Comparison of ENCODE assay signal across 26 mouse cellular contexts in the genomic region with DNA sequence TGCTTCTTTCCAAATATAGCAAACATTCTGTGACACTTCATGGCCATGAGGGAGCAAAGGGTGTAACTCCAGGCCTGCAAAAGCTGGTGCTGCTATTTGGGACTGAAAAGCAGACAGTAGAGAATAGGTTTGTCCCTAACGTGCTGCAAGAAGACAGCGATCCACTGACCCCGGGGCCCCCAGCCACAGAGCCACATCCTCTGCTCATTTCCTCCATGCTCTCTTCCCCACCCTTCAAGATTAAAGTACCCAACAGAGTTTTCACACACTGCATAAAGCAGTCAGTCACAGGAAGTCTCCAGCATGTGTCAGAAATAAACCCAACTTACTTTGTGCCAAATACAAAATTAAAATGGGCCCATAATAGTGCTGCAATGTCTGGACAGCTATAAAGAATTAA. TPM values are rescaled to one million over a fixed set of nuclear protein-coding genes. Genes with fewer than 3 reads are reported as not detected.
DNase-seq lines count a peak whose midpoint lies in the region; ATAC-seq and TF ChIP-seq lines count a peak whose summit lies in the region.
"Had no signal": no experiment of that assay in that cellular context is flagged by ENCODE, and none has a peak within 500 bp of the region (broad histone marks: within the 10 kb centered on the region; RNA-seq: fewer than 3 reads in every experiment).

No protein-coding gene starts in this region.

- no peaks in the 10 kb centered on the region for H3K36me3 ChIP-seq in spleen, adult 2 months (ENCODE audit: control insufficient read depth, insufficient read depth, low read length)
- no peaks in the 10 kb centered on the region for H3K36me3 ChIP-seq in thymus, adult 2 months (ENCODE audit: control insufficient read depth, insufficient read depth, low read length)
- H3K36me3 ChIP-seq in forebrain, embryonic 14.5 days (ENCODE audit: control insufficient read depth, insufficient read depth, low read length) = no peaks in the 10 kb centered on the region
- no peaks in the 10 kb centered on the region for H3K36me3 ChIP-seq in hindbrain, embryonic 16.5 days (ENCODE audit: control insufficient read depth, insufficient read depth, low read length)
- H3K36me3 ChIP-seq in forebrain, embryonic 11.5 days (ENCODE audit: control insufficient read depth, insufficient read depth, low read length) = no peaks in the 10 kb centered on the region
- H3K36me3 ChIP-seq: forebrain, embryonic 10.5 days; heart, embryonic 13.5 days; liver, embryonic 15.5 days; midbrain, embryonic 15.5 days had no signal

- H3K9ac ChIP-seq in forebrain, embryonic 14.5 days (ENCODE audit: low read length) = no peak overlapping the region
- H3K9ac ChIP-seq in hindbrain, embryonic 16.5 days (ENCODE audit: low read depth, low read length) = no peak overlapping the region
- H3K9ac ChIP-seq in forebrain, embryonic 11.5 days (ENCODE audit: low read length) = no peak overlapping the region
- H3K9ac ChIP-seq: heart, embryonic 13.5 days; hindbrain, embryonic 14.5 days; liver, embryonic 15.5 days; midbrain, embryonic 15.5 days had no signal

- peak overlapping the region; percentile 68 for H3K27ac ChIP-seq in spleen, adult 2 months (ENCODE audit: insufficient read depth, low read length)
- peak overlapping the region; percentile 38; the same call in 1 of the 2 replicates for H3K27ac ChIP-seq in thymus, adult 2 months (ENCODE audit: control insufficient read depth, insufficient read depth, low read length)
- no peak overlapping the region for H3K27ac ChIP-seq in forebrain, embryonic 14.5 days (ENCODE audit: low read depth, low read length)
- no peak overlapping the region for H3K27ac ChIP-seq in hindbrain, embryonic 16.5 days (ENCODE audit: low read depth, low read length)
- no peak overlapping the region for H3K27ac ChIP-seq in forebrain, embryonic 11.5 days (ENCODE audit: low read depth, low read length)
- H3K27ac ChIP-seq: forebrain, embryonic 10.5 days; heart, embryonic 13.5 days; hindbrain, embryonic 14.5 days; kidney, postnatal 0 days; liver, embryonic 15.5 days; midbrain, embryonic 15.5 days had no signal

- no peak for TF ChIP-seq POLR2A in spleen, adult 2 months (IDR thresholded peaks at IDR 0.05; ENCODE audit: low read depth, low read length)
- no peak for TF ChIP-seq POLR2A in thymus, adult 2 months (IDR thresholded peaks at IDR 0.05; ENCODE audit: control insufficient read depth, extremely low read depth, insufficient read depth, low read length, poor library complexity)

- TF ChIP-seq CTCF in spleen, adult 2 months (IDR thresholded peaks at IDR 0.05; ENCODE audit: extremely low read depth, insufficient read depth, insufficient read length, insufficient replicate concordance) = no peak
- TF ChIP-seq CTCF in thymus, adult 2 months (IDR thresholded peaks at IDR 0.05; ENCODE audit: borderline replicate concordance, control insufficient read depth, extremely low read depth, insufficient read depth, low read length, poor library complexity) = no peak

- H3K27me3 ChIP-seq in spleen, adult 2 months (ENCODE audit: control insufficient read depth, insufficient read depth, low read length) = no peaks in the 10 kb centered on the region
- no peaks in the 10 kb centered on the region for H3K27me3 ChIP-seq in thymus, adult 2 months (ENCODE audit: control insufficient read depth, insufficient read depth, low read length)
- no peaks in the 10 kb centered on the region for H3K27me3 ChIP-seq in forebrain, embryonic 14.5 days (replicated peaks; ENCODE audit: control insufficient read depth, insufficient read depth, low read length)
- H3K27me3 ChIP-seq in hindbrain, embryonic 16.5 days (replicated peaks; ENCODE audit: control insufficient read depth, insufficient read depth, low read length) = no peaks in the 10 kb centered on the region
- H3K27me3 ChIP-seq in forebrain, embryonic 11.5 days (ENCODE audit: control insufficient read depth, insufficient read depth, low read length) = no peaks in the 10 kb centered on the region
- H3K27me3 ChIP-seq: heart, embryonic 13.5 days; liver, embryonic 15.5 days; midbrain, embryonic 15.5 days had no signal

- H3K4me3 ChIP-seq in spleen, adult 2 months (ENCODE audit: extremely low read depth, insufficient read depth, insufficient read length) = no peak overlapping the region
- H3K4me3 ChIP-seq in thymus, adult 2 months (ENCODE audit: control insufficient read depth, insufficient read depth, low read length) = no peak overlapping the region
- no peak overlapping the region for H3K4me3 ChIP-seq in forebrain, embryonic 14.5 days (ENCODE audit: low read depth, low read length)
- no peak overlapping the region for H3K4me3 ChIP-seq in hindbrain, embryonic 16.5 days (ENCODE audit: low read length)
- H3K4me3 ChIP-seq in forebrain, embryonic 11.5 days (ENCODE audit: low read depth, low read length) = no peak overlapping the region
- H3K4me3 ChIP-seq: forebrain, embryonic 10.5 days; heart, embryonic 13.5 days; liver, embryonic 15.5 days; midbrain, embryonic 15.5 days; myocyte had no signal

- H3K4me1 ChIP-seq in spleen, adult 2 months (ENCODE audit: control insufficient read depth, insufficient read depth, insufficient read length) = no peaks in the 10 kb centered on the region
- peaks cover 8% of the 10 kb centered on the region for H3K4me1 ChIP-seq in thymus, adult 2 months (replicated peaks; ENCODE audit: control insufficient read depth, insufficient read depth, low read length)
- H3K4me1 ChIP-seq in forebrain, embryonic 14.5 days (ENCODE audit: control insufficient read depth, insufficient read depth, low read length) = no peaks in the 10 kb centered on the region
- H3K4me1 ChIP-seq in hindbrain, embryonic 16.5 days (ENCODE audit: control insufficient read depth, insufficient read depth, low read depth, low read length) = no peaks in the 10 kb centered on the region
- no peaks in the 10 kb centered on the region for H3K4me1 ChIP-seq in forebrain, embryonic 11.5 days (replicated peaks; ENCODE audit: control insufficient read depth, insufficient read depth, low read length)
- H3K4me1 ChIP-seq: forebrain, embryonic 10.5 days; heart, embryonic 13.5 days; liver, embryonic 15.5 days; midbrain, embryonic 15.5 days had no signal

- ATAC-seq in inflammation-experienced regulatory T-cells, adult 6 months = peak; percentile 87
- no peak for ATAC-seq in forebrain, embryonic 14.5 days
- ATAC-seq in hindbrain, embryonic 16.5 days = no peak
- no peak for ATAC-seq in forebrain, embryonic 11.5 days (replicated peaks; ENCODE audit: low FRiP score)
- ATAC-seq: lung, postnatal 0 days; midbrain, embryonic 15.5 days had no signal

- H3K9me3 ChIP-seq in forebrain, embryonic 14.5 days (replicated peaks; ENCODE audit: control insufficient read depth, low read length) = no peaks in the 10 kb centered on the region
- no peaks in the 10 kb centered on the region for H3K9me3 ChIP-seq in hindbrain, embryonic 16.5 days (ENCODE audit: control insufficient read depth, low read length)
- no peaks in the 10 kb centered on the region for H3K9me3 ChIP-seq in forebrain, embryonic 11.5 days (ENCODE audit: control insufficient read depth, low read length)
- H3K9me3 ChIP-seq: forebrain, embryonic 10.5 days; heart, embryonic 13.5 days; liver, embryonic 15.5 days; midbrain, embryonic 15.5 days had no signal

- no peak overlapping the region for H3K4me2 ChIP-seq in forebrain, embryonic 14.5 days (ENCODE audit: low read length)
- no peak overlapping the region for H3K4me2 ChIP-seq in hindbrain, embryonic 16.5 days (ENCODE audit: low read length)
- no peak overlapping the region for H3K4me2 ChIP-seq in forebrain, embryonic 11.5 days (ENCODE audit: low read depth, low read length, severe bottlenecking)
- H3K4me2 ChIP-seq: heart, embryonic 13.5 days; hindbrain, embryonic 14.5 days; liver, embryonic 15.5 days; midbrain, embryonic 15.5 days had no signal

- DNase-seq in spleen, adult 2 months (ENCODE audit: low read depth in 1 of 2, low spot score in 2 of 2) = peak in 1 of 2 experiments; percentile 10
- no peak for DNase-seq in spleen, postnatal 4 days (ENCODE audit: low spot score in 2 of 2)
- DNase-seq in thymus, adult 2 months = peak; percentile 39
- no peak for DNase-seq in forebrain, embryonic 14.5 days (ENCODE audit: low spot score)
- no peak for DNase-seq in layer of hippocampus, postnatal 14 days (ENCODE audit: low spot score in 2 of 2)
- DNase-seq in forebrain, embryonic 11.5 days (ENCODE audit: low spot score) = no peak
- DNase-seq: adrenal gland, adult 8-10 months; cerebellum, adult 18-20 months; cerebellum, postnatal 25 days; heart, adult 11 months; kidney, adult 11 months; right cerebral cortex, postnatal 14 days had no signal

- 47% methylated on average over 3 of the region's 3 CpGs for WGBS in spleen, adult 2 months
- WGBS in thymus, adult 2 months = 11% methylated on average over 3 of the region's 3 CpGs
- 88% methylated on average over 3 of the region's 3 CpGs for WGBS in forebrain, embryonic 14.5 days
- 77% methylated on average over 3 of the region's 3 CpGs for WGBS in hindbrain, embryonic 16.5 days
- WGBS in forebrain, embryonic 11.5 days = 94% methylated on average over 3 of the region's 3 CpGs

RNA-seq across cellular contexts. Expression of a gene that starts 16.8 kb away (rescaled TPM):
- polyA plus RNA-seq in spleen, adult 2 months (2012; rRNA removed) = not detected in 2 replicates
- under 1 TPM in 1 of 3 experiments, not detected in 2; 0.38 TPM for polyA plus RNA-seq in inflammation-experienced regulatory T-cells, adult 6 months (2017; shearing (Covaris generic))
- polyA plus RNA-seq in thymus, adult 2 months (2012; rRNA removed) = 0.03 TPM in 2 replicates
- not detected in 2 replicates for polyA plus RNA-seq in forebrain, embryonic 14.5 days (2014; fragmentation: Nextera tagmentation; extraction: Ambion mirVana)
- 0.03 and 0.26 TPM in 2 replicates for polyA plus RNA-seq in hindbrain, embryonic 16.5 days (2015; fragmentation: Nextera tagmentation; extraction: Ambion mirVana)
- total RNA-seq in layer of hippocampus, postnatal 14 days (2021) = 1 to 10 TPM; 4.8 to 5.8 TPM
- not detected in 2 replicates for polyA plus RNA-seq in forebrain, embryonic 11.5 days (2014; fragmentation: Nextera tagmentation; extraction: Ambion mirVana)
- total RNA-seq: gastrocnemius, adult 8-10 months; heart, postnatal 25 days; megakaryocyte-erythroid progenitor cell, adult 5-6 weeks; neutrophil, adult 5-6 weeks had no signal
- polyA plus RNA-seq: forebrain, embryonic 10.5 days; heart, embryonic 13.5 days; kidney, postnatal 0 days; liver, embryonic 15.5 days; lung, postnatal 0 days; midbrain, embryonic 15.5 days; myocyte had no signal

Comparison
In these comparisons a context has a peak if more than half of its experiments do, and no peak if none do; other contexts are left out.
1. H3K27ac ChIP-seq: peak in spleen, adult 2 months (single experiment) and thymus, adult 2 months (single experiment); none in forebrain, embryonic 14.5 days (single experiment), hindbrain, embryonic 16.5 days (single experiment) and forebrain, embryonic 11.5 days (single experiment).